Mouse (Mus musculus): ENCODE data around the gene AU040320. TPM values are rescaled to one million over a fixed set of nuclear protein-coding genes. Genes with fewer than 3 reads are reported as not detected.

Gene AU040320
- total RNA-seq, 1 experiment from 2014 or later: 36.4 TPM

- ATAC-seq (ENCODE audit: extremely low read depth, insufficient number of reproducible peaks, low FRiP score, poor library complexity, severe bottlenecking): no peak
These were observed 25.8 kb downstream of the AU040320 start for GRCm38 (mm10) chr4:126779148-126779581.

DNA sequence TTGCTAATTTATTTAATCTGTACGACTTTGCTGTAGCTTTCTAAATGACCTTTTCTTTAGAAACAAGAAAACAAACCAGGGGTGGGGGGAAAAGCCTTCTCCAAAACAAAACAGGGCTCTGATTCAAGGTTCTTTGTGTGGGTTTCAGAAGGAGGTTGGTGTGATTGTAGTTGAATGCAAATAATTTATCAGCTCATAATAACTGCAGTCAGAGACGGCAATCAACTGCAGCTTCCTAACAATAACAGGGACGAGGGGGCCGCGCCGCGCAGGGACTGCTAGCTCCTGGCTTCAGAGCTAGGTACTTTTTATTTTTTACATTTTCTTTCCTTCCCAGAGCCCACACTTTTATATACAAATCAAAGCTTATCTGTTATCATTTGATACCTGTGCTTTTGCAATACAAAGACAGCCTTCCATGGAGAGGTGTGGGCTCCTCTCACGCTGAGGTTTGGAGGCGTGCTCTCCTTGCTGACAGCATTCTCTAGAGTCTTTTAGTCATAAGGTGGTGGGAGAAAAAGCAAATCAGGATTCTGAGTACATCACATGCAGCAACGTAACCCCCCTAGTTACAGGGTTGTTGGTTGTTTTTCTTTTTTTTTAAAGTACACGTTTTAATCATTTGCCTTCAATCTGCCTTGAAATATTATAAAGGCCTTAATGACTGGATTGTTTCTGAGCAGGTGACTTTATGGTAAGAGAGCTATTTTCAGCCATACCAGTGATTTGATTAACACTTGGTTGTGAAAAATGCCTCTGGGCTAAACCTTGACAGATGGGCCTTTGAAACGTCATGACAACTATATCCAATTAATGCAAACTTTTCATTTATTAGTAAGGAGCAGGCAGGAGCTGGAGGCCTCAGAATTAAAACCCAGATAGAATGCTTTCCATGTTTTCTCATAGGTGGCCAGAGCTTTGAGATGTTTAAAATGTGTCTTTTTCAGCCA lies 26.8 kb downstream of the AU040320 start:
- ATAC-seq (ENCODE audit: extremely low read depth, insufficient number of reproducible peaks, low FRiP score, poor library complexity, severe bottlenecking): no peak

- ATAC-seq (ENCODE audit: extremely low read depth, insufficient number of reproducible peaks, low FRiP score, poor library complexity, severe bottlenecking): no peak
These were observed 28.5 kb downstream of the AU040320 start for GRCm38 (mm10) chr4:126781871-126782270.

DNA sequence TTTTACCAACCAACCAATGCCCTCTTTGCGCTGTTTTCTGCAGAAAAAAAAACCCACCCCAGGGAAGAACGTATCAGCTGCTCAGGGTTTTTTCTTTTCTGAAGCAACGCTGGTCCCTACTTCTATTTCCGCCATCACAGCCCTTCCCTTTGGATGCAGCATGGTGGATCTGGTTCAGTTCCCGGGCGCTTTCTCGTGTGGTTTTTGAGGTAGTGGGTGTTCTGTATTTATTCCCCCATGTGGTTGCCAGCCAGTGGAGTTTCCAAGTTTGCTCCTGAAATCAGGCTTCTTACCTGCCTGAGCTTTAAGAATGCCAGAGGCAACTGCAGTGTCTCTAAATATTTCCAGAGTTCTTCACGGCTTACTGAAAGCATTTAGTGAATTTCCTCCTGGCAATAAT lies 29.2 kb downstream of the AU040320 start:
- ATAC-seq (ENCODE audit: extremely low read depth, insufficient number of reproducible peaks, low FRiP score, poor library complexity, severe bottlenecking): no peak

DNA sequence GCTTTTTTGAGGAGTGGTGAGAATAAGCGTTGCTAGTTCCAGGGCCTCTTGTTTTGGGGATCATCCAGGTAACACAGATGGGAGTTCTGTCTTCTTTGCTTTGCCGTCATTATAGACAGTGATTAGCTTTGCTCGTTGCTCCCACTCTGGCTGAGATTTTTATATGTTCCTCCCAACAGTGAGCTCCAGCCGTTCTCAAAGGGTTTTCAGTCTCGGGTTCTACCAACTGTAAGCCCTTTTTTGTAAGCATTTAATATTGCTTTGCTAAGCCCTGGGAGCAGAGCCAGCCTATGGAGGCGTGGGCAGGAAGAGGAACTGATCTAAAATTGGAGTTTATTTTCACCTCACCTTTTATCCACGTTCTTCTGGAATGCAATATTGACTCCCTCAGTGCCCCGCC lies 29.7 kb downstream of the AU040320 start:
- no peak for ATAC-seq (ENCODE audit: extremely low read depth, insufficient number of reproducible peaks, low FRiP score, poor library complexity, severe bottlenecking)

DNA sequence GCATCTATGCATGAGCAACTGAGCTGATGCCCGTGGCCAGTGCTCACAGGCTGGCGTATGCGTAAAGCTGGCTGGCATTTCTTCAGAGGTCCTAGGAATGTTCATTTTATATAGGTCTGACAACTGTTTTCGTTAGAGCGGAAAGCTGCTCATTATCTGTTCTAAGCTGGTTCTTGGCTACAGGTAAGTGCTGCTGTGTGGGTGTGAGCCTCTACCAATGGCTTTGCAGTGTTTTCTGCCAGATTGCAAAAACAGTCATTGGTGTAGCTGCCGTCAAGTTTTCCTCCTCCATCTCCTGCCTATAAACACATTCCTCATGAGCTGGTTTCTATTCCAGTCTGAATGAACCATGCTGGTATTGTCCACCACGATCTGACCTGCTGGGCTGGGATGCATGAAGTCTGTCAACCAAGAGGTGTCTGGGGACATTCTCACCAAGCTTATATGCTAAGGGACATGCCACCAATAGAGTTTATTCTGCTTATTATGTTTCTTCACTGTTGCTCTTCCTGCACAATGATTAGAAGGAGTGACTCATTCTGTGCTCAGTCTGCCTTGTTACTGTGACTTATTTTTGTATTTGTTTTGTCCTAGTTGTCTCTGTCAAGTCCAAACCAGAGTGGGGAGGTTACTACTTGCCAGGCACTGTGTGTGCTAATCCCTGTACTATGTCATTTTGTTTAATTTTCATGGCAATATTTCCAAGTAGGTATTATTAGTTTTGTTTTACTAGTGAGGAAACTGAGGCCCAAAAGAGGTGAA lies 39.2 kb downstream of the AU040320 start:
- ATAC-seq (ENCODE audit: extremely low read depth, insufficient number of reproducible peaks, low FRiP score, poor library complexity, severe bottlenecking): no peak

- ATAC-seq (ENCODE audit: extremely low read depth, insufficient number of reproducible peaks, low FRiP score, poor library complexity, severe bottlenecking): no peak
These were observed 48.8 kb downstream of the AU040320 start for GRCm38 (mm10) chr4:126802174-126802573.

GRCm38 (mm10) chr4:126803268-126803873 lies 50.0 kb downstream of the AU040320 start:
- no peak for ATAC-seq (ENCODE audit: extremely low read depth, insufficient number of reproducible peaks, low FRiP score, poor library complexity, severe bottlenecking)

DNA sequence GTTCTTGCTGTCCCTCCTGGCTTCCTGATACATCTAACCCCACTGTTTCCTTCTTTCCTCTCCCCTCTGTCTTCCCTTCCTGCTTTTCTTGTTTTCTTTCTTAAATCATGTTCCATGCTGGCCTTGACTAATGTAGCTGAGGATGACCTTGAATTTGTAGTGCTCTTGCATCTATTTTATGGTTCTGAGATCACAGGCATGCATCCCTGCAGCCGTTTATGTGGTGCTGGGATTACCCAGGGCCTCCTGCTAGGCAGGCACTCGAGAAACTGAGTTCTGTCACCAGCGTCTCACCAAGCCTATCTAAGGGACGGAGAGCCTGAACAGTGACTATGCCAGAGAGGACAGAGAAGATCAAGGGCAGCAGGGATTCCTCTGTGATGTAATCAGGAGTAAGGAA lies 52.4 kb downstream of the AU040320 start:
- ATAC-seq (ENCODE audit: extremely low read depth, insufficient number of reproducible peaks, low FRiP score, poor library complexity, severe bottlenecking): no peak

DNA sequence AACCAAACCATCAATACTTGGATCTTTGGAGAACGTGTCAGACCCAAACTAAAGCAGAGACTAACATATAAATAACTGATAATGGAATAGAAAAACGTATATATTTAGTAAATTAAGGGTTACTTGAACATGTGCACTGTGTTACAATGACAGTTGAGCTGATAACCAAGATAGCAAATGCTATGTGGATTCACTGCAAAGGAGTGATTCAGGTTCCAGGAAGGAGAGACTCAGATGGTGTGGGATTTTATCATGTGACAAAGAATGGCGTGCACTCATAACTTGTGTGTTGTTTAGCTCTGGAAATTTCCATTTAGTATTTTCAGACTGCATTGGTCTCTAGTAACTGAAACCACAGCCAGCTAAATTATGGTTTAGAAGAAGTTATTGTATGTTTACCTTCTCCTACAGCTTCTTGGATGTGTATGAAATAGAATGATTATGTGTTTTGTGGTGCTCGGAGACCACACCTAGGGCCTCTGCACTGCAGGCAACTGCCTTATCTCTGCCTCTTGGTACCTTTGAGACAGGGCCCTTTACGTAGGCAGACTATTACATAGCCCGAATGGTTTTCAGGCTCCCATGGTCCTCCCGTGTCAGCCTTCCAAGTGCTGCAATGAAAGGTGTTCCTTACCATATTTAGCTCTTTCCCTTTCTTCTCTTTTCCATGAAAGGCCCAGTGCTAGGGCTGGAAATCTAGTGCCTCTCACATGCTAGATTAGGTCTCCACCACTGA lies 53.5 kb downstream of the AU040320 start:
- no peak for ATAC-seq (ENCODE audit: extremely low read depth, insufficient number of reproducible peaks, low FRiP score, poor library complexity, severe bottlenecking)

GRCm38 (mm10) chr4:126810566-126810965 lies 57.2 kb downstream of the AU040320 start:
- ATAC-seq (ENCODE audit: extremely low read depth, insufficient number of reproducible peaks, low FRiP score, poor library complexity, severe bottlenecking): no peak

GRCm38 (mm10) chr4:126813212-126813611 lies 59.9 kb downstream of the AU040320 start:
- ATAC-seq (ENCODE audit: extremely low read depth, insufficient number of reproducible peaks, low FRiP score, poor library complexity, severe bottlenecking): no peak

- ATAC-seq (ENCODE audit: extremely low read depth, insufficient number of reproducible peaks, low FRiP score, poor library complexity, severe bottlenecking): no peak
These were observed 61.5 kb downstream of the AU040320 start for GRCm38 (mm10) chr4:126814854-126815253.

- no peak for ATAC-seq (ENCODE audit: extremely low read depth, insufficient number of reproducible peaks, low FRiP score, poor library complexity, severe bottlenecking)
These were observed 69.8 kb downstream of the AU040320 start for GRCm38 (mm10) chr4:126822891-126823882.

DNA sequence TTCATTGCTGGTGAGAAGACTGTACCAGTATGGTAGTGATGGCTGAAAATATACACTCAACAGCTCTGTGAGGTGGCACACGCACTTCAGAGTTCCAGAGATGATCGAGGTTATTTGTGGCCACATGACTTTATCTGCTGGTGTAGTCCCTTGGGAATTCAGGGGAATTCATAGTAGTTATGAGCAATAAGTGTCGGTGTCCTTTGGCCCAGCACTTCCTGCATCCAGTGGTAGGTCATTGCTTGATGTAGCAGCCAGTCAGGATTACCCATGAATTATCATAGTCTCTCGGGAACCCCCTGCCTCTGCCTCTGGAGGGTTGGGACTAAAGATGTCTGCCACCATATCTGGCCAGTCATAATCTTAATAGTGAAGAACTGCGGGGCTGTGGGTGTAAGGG lies 70.6 kb downstream of the AU040320 start:
- ATAC-seq (ENCODE audit: extremely low read depth, insufficient number of reproducible peaks, low FRiP score, poor library complexity, severe bottlenecking): no peak

DNA sequence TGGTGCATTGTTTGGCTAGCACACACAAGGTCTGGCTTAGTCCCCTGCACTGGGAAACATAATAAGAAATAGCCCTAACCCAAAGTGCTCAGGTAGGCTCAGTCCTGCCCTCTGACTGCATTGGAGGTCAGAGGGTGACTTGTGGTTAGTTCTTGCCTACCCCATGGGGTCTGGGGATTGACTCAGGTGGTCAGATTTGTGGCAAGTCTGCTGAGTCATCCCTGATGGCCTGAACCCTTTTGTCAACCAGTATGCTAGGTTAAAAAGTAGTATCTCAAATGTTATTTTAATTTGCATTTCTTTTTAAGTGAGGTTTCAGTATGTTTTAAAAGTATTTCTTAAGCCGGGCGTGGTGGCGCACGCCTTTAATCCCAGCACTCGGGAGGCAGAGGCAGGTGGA lies 77.8 kb downstream of the AU040320 start:
- no peak for ATAC-seq (ENCODE audit: extremely low read depth, insufficient number of reproducible peaks, low FRiP score, poor library complexity, severe bottlenecking)

DNA sequence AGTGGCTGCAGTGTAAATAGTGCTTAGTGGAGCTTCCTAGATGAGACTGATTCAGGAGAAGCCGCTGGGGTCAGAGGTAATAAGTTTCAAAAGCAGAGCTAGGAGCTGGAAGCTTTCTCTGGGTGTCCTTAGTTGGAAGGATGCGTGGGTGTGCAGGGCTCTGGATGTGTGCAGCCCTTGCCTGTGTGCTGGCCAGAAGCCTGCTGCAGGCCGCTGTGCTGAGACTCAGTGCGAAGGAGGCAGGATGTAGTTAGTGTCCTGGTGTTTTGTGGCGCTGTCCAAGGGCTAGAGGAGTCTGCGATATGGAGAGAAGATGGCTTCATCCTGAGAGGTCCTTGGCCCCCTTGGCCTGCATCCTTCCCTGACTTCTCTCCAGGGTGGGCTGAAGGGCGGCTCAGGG lies 85.5 kb downstream of the AU040320 start:
- no peak for ATAC-seq (ENCODE audit: extremely low read depth, insufficient number of reproducible peaks, low FRiP score, poor library complexity, severe bottlenecking)

GRCm38 (mm10) chr4:126839873-126840272 lies 86.5 kb downstream of the AU040320 start:
- peak; percentile 54 for ATAC-seq (ENCODE audit: extremely low read depth, insufficient number of reproducible peaks, low FRiP score, poor library complexity, severe bottlenecking)

Measured in neutrophil, adult 5-6 weeks (primary cell).